Mouse (Mus musculus): ENCODE data around the gene Tbc1d22b. TPM values are rescaled to one million over a fixed set of nuclear protein-coding genes. Genes with fewer than 3 reads are reported as not detected.
A peak's percentile ranks its signal among the peaks of the same experiment; 100 is the strongest.
"Not testable (repeated sequence)": the region's sequence is repeated elsewhere in the genome, so short reads cannot be mapped to it uniquely, and the experiment has no call there.

The Tbc1d22b gene
- total RNA-seq, 2 experiments from 2014 or later = 0.51 to 3.7 TPM

DNA sequence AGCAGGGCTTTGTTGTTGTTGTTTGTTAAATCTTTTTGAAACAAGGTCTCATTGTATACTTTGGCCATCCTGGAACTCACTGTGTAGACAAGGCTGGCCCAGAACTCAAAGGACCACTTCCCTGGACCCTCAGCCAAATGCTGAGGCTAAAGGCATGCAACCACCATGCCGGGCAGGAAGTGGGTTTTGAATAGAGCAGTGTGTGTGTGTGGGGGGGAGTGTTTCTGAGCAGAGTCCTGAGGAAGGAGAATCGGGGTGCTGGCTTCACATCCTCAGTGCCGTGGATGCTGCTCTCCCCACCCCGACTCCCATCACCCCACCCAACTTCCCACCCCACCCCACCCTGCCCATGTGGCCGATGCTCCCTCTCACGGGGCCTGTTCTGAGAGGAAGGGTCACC is 35.9 kb downstream of the Tbc1d22b start:
- ATAC-seq (replicated peaks; ENCODE audit: low FRiP score, poor library complexity, severe bottlenecking) = no peak

DNA sequence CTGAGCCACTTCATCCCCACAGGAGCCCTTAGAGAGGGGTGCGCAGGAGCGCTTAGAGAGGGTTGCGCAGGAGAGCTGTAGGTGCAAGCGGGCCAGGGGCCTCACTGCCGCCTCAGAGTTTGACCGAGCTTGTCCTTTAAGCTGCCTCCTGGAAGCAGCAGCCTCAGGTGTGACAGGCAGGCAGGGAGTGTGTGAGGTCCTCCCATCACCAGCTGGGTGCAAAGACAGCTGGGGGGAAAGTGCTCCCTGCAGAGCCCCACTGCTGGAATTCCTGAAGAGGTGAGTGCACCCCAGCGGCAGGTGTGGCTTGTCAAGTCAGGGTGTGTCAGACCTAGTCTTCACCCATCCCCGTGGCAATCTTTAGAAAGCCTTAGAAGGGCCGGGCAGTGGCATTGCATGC is 37.3 kb downstream of the Tbc1d22b start:
- no peak for ATAC-seq (replicated peaks; ENCODE audit: low FRiP score, poor library complexity, severe bottlenecking)

DNA sequence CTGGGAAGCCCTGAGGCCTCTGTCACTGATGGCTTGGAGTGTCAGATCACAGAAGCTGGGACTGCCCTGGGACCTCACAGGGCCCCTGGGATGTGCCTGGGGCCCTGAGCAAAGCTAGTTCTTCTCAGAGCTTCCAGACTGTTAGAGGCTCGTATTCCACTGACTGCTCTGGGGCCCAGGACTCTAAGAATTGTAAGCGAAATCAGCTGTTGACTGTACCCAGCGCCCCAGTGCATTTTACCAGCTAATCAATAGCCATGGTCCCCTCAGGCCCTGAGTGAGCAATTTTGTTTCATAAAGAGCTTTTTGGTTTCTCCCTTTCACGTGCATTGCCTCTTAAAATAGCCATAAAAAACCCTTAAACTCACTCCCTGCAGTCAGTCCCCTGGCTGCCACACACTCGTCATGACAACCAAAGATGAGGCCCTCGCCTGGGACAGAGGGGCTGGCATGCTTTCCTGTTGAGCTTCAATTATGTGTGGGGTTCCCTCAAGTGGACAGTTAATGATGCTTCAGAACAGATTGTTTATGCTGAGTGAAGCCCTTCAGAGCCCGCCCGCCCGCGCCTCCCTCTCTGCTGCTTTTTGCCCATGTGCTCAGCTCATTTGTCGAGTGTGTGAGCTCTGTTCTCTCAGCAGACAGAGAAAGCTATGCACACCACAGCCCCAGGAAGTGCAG is 39.8 kb downstream of the Tbc1d22b start:
- ATAC-seq (replicated peaks; ENCODE audit: low FRiP score, poor library complexity, severe bottlenecking) = no peak

DNA sequence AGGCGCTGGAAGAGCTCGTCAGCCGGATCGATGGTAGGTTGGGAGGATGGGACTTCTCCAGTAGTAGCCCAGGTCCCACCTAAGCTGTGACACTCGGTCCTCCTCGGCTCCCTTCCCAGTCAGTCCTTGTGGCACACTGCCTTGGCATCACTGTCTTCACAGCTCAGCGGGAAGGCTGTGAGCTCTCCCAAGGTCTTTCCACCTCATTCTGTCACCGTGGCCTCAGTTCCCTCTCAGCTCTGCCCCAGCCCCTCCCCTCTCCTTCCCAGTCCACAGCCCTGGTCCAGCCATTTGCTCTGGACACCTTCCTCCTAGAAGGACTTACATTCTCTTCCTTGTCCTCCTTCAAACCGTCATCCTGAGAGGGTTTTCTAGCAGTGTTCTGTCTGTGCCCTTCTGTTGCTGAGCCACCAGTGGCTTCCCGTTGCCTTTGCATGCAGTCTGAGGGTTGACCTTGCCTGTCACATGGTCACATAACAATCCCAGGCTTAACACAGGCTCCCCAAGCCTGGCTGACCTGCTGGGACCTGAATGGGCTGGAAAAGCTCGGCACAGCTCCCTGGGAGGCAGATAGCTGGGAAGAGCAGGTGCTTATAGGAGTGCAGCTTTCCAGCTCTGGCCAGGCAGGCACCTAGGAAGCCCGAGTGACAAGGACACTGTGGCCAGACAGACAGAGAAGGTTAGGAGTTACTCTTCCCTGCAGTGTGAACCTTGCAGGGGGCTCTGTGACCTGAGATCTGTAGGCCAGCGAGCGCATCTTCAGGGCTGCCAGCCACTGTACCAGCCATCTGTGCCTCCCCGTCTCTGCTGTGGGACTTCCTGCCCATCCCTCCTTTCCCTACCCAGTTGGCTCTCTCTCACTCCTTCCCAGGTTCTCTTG is 46.5 kb downstream of the Tbc1d22b start:
- ATAC-seq (replicated peaks; ENCODE audit: low FRiP score, poor library complexity, severe bottlenecking) = no peak

DNA sequence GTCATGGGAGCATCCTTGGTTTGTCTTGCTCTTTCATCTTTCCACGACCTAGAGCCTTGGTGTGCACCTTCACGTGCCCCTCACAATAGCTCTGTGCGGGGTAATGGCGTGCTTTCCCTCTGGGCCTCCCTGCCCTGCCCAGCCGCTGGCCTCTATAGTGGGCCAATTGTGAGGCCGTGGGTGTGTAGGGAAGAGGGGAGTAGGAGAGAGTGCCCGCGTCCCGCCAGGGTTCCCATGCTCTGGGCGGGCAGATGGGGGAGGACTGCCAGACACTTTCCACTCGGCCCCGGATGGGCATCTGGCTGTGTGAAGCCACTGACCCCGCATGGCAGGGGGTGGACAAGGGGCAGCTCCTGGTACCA is 47.2 kb downstream of the Tbc1d22b start:
- ATAC-seq (replicated peaks; ENCODE audit: low FRiP score, poor library complexity, severe bottlenecking) = no peak

DNA sequence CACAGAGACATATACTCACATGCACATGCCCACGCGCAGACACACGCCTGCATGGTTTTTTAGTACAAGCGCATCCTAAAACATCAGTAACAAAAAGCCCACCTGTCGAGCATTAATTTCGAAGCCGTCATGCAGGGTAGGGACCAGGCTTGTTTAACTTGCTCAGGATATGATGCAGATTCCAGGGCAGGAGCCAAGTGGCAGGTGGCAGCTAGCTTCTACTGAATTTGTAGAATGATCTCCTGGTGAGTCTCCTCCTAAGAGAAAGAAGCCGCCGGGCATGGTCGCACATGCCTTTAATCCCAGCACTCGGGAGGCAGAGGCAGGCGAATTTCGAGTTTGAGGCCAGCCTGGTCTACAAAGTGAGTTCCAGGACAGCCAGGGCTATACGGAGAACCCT is 49.5 kb downstream of the Tbc1d22b start:
- ATAC-seq (replicated peaks; ENCODE audit: low FRiP score, poor library complexity, severe bottlenecking) = no peak

DNA sequence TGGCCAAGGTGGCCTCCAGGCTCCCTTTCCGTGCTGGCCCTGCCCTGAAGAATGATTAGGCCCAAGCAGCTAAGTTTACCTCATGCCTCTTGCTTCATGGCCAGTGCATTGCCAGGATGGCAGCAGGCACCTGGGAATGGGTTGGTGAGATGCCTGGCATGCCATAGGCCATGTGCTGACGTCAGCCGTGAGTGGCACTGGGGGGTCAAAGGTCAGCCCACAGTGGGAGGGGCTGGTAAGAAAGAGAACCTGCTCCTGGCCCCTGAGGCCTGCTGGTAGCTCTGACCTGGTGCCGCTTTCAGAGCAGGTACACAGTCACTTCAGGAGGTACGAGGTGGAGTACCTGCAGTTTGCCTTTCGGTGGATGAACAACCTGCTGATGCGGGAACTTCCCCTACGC is 50.0 kb downstream of the Tbc1d22b start:
- ATAC-seq (replicated peaks; ENCODE audit: low FRiP score, poor library complexity, severe bottlenecking) = no peak

DNA sequence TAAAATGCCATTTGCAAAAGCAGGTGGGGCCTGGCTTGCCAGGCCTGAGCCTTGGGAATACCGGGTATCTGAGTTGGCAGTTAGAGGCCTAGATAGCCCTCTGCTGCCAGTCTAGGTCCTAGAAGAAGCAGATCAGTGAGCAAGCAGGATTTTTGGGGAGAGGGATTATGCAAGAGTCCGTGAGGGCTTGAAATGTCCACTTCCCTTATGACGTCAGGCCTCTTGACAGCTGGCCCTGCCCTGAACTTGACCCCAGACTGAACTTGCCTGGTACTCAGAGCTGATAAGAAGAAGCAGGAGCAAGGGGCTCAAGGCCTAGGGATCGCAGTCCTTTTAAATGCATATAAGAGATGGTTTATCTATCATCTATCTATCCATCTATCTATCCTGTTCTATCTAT is 51.8 kb downstream of the Tbc1d22b start:
- no peak for ATAC-seq (replicated peaks; ENCODE audit: low FRiP score, poor library complexity, severe bottlenecking)

DNA sequence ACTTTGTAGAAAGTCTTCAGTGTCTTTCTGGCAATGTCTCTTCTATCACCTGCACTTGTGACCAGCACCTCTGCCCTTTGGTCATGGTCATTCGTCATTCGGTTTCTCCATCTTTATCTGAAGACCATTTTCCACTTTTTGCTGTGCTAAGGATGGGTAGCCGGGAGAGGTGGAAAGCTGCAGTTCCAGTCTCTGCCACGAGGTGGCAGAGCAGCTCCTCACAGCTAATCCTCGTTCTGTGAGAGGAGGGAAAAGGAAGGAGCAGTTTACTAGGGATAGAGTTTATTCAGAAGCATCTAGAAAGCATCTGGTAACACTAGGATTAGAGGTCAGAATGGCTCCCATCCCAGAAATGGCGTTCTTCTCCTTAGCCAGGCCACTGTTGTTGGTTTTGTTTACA is 53.7 kb downstream of the Tbc1d22b start:
- peak; percentile 76 for ATAC-seq (replicated peaks; ENCODE audit: low FRiP score, poor library complexity, severe bottlenecking)

DNA sequence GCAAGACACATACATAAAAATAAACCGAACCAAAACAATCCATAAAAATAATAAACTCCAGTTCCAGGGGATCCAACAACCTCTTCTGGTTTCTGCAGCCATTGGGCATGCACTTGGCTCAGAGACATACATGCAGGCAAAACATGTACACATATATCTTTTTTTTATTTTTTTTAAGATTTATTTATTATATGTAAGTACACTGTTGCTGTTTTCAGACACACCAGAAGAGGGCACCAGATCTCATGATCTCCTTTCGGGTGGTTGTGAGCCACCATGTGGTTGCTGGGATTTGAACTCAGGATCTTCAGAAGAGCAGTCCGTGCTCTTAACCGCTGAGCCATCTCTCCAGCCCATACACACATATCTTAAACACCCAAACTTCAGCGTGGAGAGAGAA is 63.9 kb downstream of the Tbc1d22b start:
- ATAC-seq (replicated peaks; ENCODE audit: low FRiP score, poor library complexity, severe bottlenecking) = not testable (repeated sequence)

DNA sequence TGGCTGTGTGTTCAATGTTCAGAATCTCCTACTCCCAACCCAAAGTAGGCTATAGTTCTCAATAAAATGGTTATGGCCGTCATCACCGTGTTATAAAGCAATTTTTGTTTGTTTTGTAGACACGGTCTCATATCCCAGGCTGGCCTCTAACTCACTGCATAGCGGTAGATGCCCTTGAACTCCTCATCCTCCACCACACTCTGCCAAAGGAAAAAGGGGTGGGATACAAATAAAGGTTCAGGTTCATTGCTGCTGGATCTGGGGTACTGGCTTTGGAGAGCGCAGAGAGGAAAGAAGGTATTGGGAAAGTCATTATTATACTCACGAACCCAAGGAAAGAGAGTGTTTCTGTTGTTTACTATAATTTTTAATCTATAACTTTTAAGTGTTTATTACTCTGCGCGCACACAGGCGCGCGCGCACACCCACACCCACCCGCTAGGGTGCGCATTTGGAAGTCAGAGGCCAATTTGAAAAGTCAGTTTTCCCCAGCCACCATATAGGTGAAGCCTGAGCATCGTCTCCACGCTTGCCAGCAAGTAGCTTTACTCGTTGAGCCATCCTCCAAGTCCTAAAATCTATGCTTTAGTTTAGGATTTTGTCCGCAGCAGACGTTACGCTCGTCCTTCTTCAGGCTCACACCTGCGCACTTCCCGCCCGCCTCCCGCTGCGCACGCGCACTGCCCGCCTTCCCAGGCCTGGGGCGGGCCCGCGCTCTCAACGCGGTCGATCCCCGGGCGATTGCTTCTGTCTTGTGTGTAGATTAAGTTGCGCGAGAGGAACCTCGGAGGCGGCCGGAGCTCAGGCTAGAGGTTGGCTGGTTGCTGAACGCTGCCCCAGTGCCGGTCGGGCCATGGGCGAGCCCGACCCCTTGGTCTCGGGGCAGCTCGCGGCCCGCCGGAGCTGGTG is 64.8 kb downstream of the Tbc1d22b start, which contains the start of the genes Rnf8 and Gm28043:
TSS of gene Rnf8 (plus strand) at position 676 of the 909 bp plus-strand sequence.
TSS of gene Gm28043 (plus strand) at position 762 of the 909 bp plus-strand sequence.
- ATAC-seq (replicated peaks; ENCODE audit: low FRiP score, poor library complexity, severe bottlenecking) = peak; percentile 89

DNA sequence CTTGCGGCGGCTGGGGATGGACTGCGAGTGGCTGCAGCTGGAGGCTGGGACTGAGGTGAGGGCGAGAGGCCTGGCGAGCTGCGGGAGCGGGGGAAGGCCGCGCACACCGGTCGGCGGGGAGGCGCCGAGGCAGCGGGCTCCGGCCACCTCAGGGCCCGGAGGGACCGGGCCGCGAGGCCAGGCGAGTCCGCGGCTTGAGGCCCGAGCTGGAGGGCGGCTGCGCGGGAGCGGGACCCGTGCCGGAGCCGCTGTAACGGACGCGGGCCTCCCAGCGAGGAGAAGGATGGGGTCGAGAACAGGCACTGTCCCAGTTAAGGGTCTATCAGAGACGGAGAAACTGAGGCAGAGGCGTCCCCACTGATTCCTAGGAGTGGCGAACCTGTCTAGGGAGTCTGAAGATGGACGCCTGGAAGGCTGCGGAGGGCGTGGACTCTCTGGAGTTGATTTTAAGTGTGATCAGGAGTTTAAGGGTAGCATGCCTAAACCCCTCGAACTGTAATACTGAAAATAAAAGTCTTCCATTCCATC is 65.5 kb downstream of the Tbc1d22b start:
- ATAC-seq (replicated peaks; ENCODE audit: low FRiP score, poor library complexity, severe bottlenecking) = peak; percentile 41; the same call in 1 of the 2 replicates

DNA sequence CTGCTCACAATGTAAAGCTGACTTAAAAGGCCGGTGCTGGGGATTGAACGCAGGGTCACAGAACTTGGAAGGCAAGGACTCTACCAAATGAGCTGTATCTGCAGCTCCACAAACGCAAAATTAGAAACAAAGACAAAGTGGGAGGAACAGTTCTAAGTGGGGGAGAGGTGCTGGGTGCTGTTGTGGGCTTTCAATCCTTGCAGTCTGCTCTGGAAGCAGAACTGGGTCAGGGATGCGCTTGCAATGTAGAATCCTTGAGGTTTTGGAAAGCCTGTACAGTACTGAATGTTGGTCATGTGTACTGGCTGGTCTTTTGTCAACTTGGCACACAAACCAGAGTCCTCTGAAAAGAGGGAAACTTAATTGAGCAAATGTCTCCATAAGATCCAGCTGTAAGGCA is 66.0 kb downstream of the Tbc1d22b start:
- ATAC-seq (replicated peaks; ENCODE audit: low FRiP score, poor library complexity, severe bottlenecking) = 0 out of 2 replicates have a peak, but pooled peaks have one; percentile 4

DNA sequence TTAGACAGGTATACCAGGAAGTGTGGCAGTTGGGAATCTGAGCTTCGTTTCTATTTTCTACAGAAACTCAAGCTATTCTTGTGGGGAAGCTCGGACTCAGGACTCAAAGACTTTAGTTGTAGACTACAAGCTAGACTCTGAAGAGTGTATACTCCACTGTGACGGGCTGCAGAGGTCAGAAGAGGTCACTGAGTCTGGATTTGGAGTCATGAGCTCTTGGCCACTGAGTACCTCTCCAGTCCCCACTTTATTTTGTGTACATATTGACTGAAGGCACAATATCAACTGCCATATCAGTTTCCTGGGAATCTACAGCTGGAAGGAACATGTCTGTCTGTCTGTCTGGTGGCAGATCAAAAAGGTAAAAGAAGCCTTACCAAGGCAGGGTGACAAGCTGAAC is 69.6 kb downstream of the Tbc1d22b start:
- no peak for ATAC-seq (replicated peaks; ENCODE audit: low FRiP score, poor library complexity, severe bottlenecking)

DNA sequence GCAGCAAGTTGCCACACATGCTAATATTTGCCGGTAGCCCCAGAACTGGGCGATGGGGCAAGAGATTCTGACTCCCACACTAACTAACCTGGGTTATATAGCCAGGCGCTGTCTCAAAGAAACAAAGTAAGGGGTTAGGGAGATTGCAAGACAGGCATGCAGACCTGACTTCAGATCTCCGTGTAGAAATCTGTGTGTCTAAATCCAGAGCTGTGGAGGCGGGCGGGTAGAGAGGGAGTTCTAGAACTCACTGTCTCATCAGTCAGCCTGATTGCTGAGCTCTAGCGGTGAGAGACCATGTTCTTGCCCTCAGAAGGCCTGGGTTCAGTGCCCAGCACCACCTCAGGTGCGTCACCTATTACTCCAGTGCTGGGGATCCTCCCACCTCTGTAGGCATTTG is 73.9 kb downstream of the Tbc1d22b start:
- ATAC-seq (replicated peaks; ENCODE audit: low FRiP score, poor library complexity, severe bottlenecking) = no peak

DNA sequence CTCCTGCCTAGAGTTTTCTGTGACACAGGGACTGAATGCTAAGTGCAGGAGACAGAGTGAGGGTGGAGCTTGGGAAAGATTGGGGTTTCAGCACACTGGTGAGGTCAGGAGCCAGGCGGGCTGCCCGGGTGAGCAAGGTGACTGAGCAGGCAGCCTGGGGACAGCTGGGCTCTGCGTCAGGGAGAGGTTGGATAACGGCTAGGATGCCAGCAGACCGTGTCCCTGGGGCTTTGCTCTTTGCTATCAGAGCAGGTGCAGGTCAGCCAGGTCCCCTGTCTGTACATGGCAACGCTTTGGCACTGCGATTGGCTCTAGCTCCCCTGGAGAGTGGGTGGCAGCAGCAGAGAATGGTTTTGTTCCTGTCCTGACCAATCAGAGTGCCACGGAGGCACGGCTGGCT is 77.7 kb downstream of the Tbc1d22b start:
- ATAC-seq (replicated peaks; ENCODE audit: low FRiP score, poor library complexity, severe bottlenecking) = no peak

DNA sequence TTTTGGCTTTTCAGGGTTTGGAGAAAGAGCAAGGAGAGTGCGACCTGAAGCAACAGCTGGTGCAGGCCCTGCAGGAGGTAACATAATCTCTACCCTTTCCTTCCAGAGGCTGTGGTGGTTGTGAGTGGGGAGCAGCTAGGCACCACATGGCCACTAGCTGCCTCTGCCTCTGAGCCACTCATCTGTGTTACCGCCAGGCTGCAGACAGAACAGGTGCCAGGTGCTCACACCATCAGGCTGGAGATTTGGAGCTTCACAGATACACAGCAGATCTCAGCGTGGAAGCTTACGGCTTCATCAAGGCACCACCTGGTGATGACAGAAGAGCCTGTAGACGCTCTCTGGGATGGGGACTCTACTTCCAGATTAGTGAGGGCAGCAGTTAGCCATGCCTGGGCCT is 79.4 kb downstream of the Tbc1d22b start:
- ATAC-seq (replicated peaks; ENCODE audit: low FRiP score, poor library complexity, severe bottlenecking) = no peak

DNA sequence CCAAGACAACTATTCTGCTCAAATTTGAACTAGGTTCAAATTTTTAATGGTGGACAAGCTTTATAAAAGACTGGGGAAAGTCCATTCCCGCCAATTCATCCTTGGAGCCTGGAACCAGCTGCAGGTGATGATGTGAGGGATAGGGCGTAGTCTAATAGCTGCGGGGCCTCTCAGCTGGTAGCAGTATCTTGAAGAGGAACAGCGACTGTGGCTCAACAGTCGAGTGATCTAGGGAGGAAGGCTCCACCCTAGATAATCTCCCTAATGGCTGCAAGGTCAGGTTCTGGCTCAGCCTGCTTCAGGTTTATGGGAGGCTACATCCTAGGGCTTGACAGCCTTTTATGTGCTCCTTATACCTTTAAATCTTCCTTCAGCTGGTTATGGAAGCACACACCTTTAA is 80.0 kb downstream of the Tbc1d22b start:
- ATAC-seq (replicated peaks; ENCODE audit: low FRiP score, poor library complexity, severe bottlenecking) = no peak

DNA sequence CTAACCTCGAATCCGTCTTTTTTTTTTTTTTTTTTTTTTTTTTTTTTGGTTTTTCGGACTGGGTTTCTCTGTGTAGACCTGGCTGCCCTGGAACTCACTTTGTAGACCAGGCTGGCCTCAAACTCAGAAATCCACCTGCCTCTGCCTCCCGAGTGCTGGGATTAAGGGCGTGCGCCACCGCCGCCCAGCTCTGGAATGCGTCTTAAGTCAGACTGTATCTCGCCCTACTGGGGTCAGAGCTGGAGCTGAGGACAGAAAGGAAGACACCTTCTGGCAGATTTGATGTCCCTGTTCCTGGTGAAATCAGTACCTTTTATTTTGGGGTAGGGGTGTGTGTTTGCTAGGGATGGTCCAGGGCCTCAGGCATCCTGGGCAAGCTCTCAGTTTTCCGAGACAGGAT is 82.7 kb downstream of the Tbc1d22b start:
- ATAC-seq (replicated peaks; ENCODE audit: low FRiP score, poor library complexity, severe bottlenecking) = no peak

DNA sequence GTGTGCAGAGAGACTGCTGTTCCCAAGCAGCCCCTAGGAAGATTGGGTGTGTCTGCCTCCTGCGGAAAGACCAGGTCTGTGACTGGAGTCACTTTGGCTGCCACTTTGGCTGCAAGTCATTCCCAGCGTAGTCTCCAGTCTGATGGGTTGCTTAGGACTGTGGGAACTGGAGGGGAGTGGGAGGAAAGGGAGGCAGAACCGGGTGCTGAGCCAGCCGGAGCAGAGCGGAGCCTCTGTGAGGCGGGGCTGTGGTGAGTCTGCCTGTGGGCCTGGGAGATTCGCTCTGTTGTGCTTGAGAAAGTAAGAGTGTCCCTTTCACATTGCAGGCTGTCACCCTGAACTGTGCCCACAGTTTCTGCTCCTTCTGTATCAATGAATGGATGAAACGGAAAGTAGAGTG is 85.9 kb downstream of the Tbc1d22b start:
- no peak for ATAC-seq (replicated peaks; ENCODE audit: low FRiP score, poor library complexity, severe bottlenecking)

Measured in erythroblast, adult 5-6 weeks (primary cell).